Mouse (Mus musculus): ENCODE results near the gene Tac4.

DNA sequence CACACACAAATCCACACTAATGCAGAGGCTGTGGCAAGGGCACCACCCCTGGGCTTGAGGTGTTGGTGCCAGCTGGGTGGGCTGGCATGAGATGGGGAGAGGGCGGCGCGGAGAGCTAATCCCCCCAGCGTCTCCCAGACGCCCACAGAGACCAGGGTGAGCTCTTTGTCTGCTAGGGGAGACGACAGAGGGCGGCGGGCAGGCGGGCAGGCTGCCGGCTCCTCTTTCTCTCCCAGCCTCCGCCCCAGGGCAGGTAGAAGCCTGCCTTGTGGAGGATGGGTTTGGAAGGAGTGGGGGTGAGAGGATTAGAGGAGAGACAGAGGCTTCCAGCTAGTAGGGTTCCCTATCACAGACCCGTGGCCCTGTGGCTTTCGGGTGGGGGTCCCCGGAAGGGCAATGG lies 14.3 kb upstream of the Tac4 start:
- TF ChIP-seq CTCF (IDR thresholded peaks at IDR 0.05; ENCODE audit: low read depth) (no peak), EP300 (IDR thresholded peaks at IDR 0.05; ENCODE audit: low read depth) (no peak)

Measured in liver, postnatal 0 days (tissue).